Mouse (Mus musculus) left cerebral cortex, adult 18-20 months (tissue): ENCODE data around the gene Utrn. TPM values are rescaled to one million over a fixed set of nuclear protein-coding genes. Genes with fewer than 3 reads are reported as not detected.

ENCODE experiments used
- DNase-seq, 2 experiments: peaks; one replicate each; pipeline ENCODE4 v3.0.0; 2021 to 2022; ENCODE audit warnings: low spot score in 2 of 2, mixed read lengths in 1 of 2
- total RNA-seq, 2 experiments: library from RNA; stranded (reverse); gene quantifications; 2 replicates each; pipeline ENCODE4 v1.2.3; 2021

The Utrn gene
- total RNA-seq, 2 experiments from 2014 or later = 61.6 to 69.4 TPM

GRCm38 (mm10) chr10:12874577-12875277 lies 5.6 kb upstream of the Utrn start:
- DNase-seq = no peak

- no peak for DNase-seq
Observed at GRCm38 (mm10) chr10:12869846-12870245, 681 bp upstream of the Utrn start.

DNA sequence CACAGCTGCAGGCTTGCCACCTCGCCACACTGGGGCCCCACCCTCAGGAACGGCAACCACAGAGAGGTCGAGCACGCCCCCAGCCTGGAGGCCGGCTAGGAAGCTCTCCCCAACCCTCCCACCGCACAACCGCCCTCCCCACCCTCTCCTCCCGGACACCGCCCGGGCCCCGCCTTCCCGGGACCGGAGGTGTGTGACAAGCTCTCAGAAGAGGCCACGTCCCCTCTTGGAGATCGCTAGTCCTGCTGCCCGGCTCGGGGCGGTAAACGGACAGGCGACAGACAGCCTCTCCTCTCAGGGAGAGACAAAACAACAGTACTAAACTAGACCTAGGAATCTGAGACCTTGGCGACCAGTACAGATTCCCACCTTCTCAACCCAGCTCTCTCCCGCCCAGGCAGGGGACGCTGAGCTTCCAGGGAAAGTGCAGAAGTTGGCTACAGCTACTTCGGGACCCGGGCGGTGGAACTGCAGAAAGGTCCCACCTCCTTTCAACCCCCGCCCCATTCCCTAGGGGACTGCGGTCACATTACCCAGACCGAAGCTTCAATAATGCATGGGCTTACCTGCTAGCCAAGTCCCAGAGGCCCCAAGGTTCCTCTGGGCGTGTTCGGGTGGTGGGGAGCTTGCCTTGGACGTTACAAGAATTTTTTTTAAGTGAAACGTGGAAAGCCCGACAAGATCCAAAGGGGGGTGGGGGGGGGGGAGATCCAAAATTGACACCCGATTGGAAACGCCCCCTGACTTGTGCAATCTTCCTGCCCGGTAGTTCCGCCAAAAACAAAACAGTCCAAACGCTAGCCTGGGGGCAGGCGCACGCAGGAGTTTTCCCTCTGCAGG lies 756 bp downstream of the Utrn start:
- no peak for DNase-seq

DNA sequence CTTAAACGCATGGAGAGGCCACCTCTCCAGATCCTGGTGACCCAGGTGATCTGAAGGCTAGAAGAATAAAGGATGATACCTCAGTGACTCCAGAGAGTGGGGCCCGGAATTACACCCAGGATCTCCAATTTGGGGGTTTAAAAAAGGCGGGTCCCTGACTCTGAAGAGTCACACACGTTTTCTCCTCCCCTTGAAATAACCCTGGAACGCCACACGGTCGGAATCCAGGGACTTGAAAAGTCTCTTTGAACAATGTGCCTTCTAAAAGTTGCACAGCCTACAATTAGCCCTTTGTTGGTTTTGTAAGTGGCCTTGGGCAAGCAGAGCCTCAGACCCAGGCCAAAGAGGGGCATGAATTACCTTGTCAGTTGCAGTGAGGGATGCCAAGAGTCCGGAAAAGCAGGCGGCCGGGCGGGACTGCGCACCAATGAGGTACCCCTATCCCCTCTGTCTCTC lies 1.4 kb downstream of the Utrn start:
- DNase-seq = no peak

GRCm38 (mm10) chr10:12866971-12867732 lies 2.0 kb downstream of the Utrn start:
- no peak for DNase-seq

- no peak for DNase-seq
Observed at GRCm38 (mm10) chr10:12865201-12865600, 4.0 kb downstream of the Utrn start.

DNA sequence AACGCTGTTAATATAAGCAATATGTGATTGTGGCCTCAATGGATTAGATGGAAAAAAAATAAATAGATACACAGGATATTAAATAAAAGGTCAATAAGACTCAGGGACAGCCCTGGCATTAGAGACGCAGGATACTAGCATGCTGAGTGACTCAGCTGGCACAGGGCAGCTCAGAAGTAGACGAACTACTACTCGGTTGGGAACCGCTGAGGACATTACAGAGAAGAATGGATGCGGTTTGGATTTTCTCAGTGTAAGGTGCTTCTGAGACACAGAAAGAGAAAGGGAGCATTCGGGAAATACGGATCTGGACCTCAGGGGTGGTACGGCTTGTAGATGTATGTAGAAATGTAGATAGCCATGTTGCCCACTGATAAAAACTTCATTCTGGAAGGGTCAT lies 5.6 kb downstream of the Utrn start:
- no peak for DNase-seq

DNA sequence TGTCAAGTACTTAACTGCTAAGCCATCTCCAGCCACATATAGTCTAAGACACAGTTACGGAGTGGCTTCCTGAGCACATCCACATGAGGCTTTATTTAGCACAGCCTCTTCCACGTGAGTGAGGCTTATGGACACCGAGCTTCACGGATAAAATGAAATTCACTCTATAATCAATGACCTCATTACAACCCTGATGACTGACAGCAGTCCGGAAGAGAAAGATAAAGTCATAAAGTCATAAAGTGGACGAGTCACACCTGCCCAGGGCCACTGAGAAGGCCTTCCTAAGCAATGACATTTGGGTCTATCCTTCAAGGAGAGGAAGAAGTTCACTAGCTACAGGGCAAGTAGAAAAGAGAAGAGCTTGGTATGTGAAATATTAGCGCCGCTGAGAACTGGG lies 7.1 kb downstream of the Utrn start:
- no peak for DNase-seq

- no peak for DNase-seq
Observed at GRCm38 (mm10) chr10:12861381-12861780, 7.8 kb downstream of the Utrn start.

GRCm38 (mm10) chr10:12860765-12861164 lies 8.4 kb downstream of the Utrn start:
- no peak for DNase-seq

- DNase-seq = no peak
Observed at GRCm38 (mm10) chr10:12860331-12860730, 8.8 kb downstream of the Utrn start.

DNA sequence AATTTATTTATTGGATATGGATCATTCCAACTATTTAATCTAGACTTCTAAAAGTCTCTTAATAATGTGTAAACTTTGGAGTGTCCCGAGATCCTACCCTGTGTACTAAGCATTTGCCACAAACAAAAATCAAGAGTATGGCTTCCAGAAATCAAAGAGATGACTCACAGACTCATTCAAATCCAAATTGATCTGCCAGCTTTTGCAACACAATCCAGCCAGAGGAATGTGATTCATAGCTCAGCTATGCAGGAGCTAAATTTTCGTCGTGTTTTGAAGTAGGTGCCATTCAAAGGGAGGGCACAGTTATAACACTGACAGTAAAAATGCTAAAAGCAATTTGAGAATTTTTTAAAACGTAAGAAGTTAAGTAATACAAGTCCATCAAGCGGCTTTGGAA lies 11.1 kb downstream of the Utrn start:
- DNase-seq = no peak

GRCm38 (mm10) chr10:12854298-12854697 lies 14.9 kb downstream of the Utrn start:
- DNase-seq = no peak

GRCm38 (mm10) chr10:12853776-12854175 lies 15.4 kb downstream of the Utrn start:
- no peak for DNase-seq

DNA sequence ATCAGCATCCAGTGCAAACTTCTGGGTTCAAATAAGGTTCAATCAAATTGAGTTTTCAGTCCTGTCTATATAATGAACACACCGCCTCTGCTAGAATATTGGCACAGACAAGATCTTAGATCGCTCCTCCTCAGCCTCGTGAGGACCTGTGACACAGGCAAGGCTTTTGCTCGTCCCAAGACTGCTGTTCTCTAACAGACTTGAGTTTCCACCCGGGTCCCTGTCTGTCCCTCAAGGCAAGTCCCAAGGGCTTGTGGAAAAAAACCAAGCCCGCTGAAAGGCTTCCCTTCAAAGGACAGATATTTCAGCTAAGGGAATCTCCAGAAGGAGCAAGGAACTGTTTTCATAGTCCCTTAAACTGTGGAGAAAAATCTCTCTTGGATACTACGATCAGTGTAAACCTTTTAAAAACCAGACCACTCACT lies 16.0 kb downstream of the Utrn start:
- no peak for DNase-seq

- DNase-seq = no peak
Observed at GRCm38 (mm10) chr10:12852416-12853195, 16.6 kb downstream of the Utrn start.

GRCm38 (mm10) chr10:12850781-12851471 lies 18.2 kb downstream of the Utrn start:
- DNase-seq = no peak

- DNase-seq = no peak
Observed at GRCm38 (mm10) chr10:12848322-12849108, 20.6 kb downstream of the Utrn start.

GRCm38 (mm10) chr10:12842543-12842942 lies 26.6 kb downstream of the Utrn start:
- DNase-seq = no peak
